Mouse (Mus musculus) erythroblast, embryonic 14.5 days (primary cell): ENCODE measurements around the gene Timp3.

ENCODE experiments used
- GATA1 ChIP-seq: IDR thresholded peaks from 2 replicates; pipeline ENCODE4 v1.6.1; 2012; ENCODE audit warnings: low read length, inconsistent platforms, mixed read lengths
- TAL1 ChIP-seq: IDR thresholded peaks from 3 replicates; pipeline ENCODE4 v1.6.1; 2012; ENCODE audit warnings: low read length, inconsistent platforms, mixed read lengths

- no peak for TF ChIP-seq GATA1
- TF ChIP-seq TAL1: no peak
These were observed 4.1 kb upstream of the Timp3 start for GRCm38 (mm10) chr10:86296111-86296510.
